Mouse (Mus musculus) lung, postnatal 10 days (tissue): ENCODE data around the gene Atp2a1.
A peak's percentile ranks its signal among the peaks of the same experiment; 100 is the strongest.
"Not testable (repeated sequence)": the region's sequence is repeated elsewhere in the genome, so short reads cannot be mapped to it uniquely, and the experiment has no call there.

Source experiments
- DNase-seq: peaks from one replicate; pipeline ENCODE4 v3.0.0; 2021

Gene Atp2a1

DNA sequence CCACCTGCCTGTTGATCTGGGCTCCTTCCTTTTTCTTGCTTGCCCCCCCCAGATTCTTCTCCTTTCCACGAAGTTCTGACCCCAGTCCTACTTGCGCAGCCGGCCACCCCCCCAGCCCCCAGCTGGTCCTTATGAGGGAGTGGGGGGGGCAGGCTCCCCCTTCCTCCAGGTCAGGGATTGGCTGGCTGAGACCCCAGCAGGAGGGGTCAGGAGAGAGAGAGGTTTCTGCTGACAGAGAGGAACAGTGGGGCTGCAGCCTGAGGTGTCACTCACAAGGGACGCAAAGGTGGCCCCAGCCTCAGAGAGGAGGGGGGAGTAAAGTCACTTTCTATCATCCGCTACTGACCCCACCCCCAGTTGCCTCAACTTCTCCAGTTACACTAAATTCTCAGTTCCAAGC lies at the start of gene Atp2a1:
Gene Atp2a1 (minus strand): TSS at position 105 of the 400 bp plus-strand sequence.
- no peak for DNase-seq

- no peak for DNase-seq
Measured at GRCm38 (mm10) chr7:126511287-126511686, 48.4 kb upstream of the Atp2a1 start.

GRCm38 (mm10) chr7:126507126-126507778 lies 44.3 kb upstream of the Atp2a1 start:
- DNase-seq: no peak

- no peak for DNase-seq
Measured at GRCm38 (mm10) chr7:126504913-126505312, 42.0 kb upstream of the Atp2a1 start.

- peak; percentile 99 for DNase-seq
Measured at GRCm38 (mm10) chr7:126503273-126503878, 40.5 kb upstream of the Atp2a1 start, which contains the start of gene Atxn2l. TSS of gene Atxn2l (minus strand) at chr7:126503437.

DNA sequence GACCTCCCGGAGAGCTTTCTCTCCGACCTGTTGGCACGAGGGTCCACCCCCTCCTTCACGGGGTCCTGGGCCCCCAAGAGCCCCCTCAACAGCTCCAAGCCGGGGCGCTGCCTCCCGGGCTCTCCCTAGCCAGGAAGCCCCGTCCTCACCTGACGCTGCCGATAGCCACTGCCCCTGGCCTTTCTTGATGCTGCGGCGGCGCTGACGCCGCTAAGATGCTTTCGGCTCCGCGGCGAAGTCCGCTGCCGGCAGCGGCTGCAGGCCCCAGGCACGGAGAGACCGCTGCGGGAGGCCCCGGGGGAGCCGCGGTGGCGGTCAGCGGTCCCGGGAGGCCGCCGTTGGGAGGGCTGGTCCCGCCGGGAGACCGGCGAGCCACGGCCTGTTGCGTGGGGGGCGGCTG lies 39.8 kb upstream of the Atp2a1 start:
- no peak for DNase-seq

- DNase-seq: peak; percentile 97
Measured at GRCm38 (mm10) chr7:126502023-126502741, 39.3 kb upstream of the Atp2a1 start.

DNA sequence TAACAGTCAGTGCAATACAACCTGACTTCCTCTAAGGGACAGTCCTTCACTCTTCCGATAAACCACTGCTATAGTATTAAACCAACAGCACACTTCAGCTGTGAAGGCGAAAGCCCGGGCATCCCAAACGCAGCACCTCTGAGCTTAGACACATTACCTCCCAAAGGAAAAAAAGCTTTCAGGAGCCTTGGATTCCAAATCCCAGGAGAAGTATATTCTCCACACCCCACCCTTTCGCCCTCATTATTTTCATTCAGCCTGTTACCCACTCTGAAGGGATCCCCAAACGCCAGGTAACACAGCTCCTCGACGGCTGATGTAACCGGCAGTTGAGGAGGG lies 38.7 kb upstream of the Atp2a1 start:
- no peak for DNase-seq

DNA sequence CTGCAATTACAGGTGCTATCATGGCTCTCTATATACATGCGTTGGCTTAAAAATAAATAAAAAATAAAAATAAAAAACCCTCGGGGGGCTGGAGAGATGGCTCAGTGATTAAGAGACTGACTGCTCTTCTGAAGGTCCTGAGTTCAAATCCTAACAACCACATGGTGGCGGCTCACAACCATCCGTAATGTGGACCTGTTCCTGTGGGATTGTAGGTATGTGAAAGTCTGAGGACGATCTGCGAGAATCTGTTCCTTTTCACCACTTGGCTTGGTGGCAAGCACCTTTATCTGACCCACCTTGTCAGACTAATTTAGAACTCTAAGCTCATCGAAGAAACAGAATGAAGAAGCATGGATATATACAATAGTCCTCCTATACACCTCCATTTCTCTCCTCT lies 36.5 kb upstream of the Atp2a1 start:
- no peak for DNase-seq

GRCm38 (mm10) chr7:126497966-126498365 lies 35.1 kb upstream of the Atp2a1 start:
- no peak for DNase-seq

GRCm38 (mm10) chr7:126496475-126496874 lies 33.6 kb upstream of the Atp2a1 start:
- no peak for DNase-seq

DNA sequence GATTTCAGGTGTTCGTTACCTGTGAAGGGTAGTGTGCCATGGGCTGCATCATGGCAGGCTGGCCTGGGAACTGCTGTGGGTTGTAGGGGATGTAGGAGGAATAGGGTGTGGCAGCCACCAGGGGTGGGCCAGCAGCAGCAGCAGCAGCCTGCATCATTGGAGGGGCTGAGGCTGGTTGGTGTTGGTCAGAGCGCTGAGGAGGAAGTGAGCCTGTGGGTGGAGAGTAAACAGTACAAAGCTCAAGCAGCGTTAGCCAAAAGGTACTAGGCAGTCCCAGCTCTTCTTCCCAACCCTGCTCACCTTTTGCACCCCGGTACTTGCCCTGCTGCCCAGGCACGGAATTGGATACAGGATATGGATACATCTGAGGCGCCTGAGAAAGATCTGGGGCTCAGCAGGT lies 31.2 kb upstream of the Atp2a1 start:
- DNase-seq: no peak

DNA sequence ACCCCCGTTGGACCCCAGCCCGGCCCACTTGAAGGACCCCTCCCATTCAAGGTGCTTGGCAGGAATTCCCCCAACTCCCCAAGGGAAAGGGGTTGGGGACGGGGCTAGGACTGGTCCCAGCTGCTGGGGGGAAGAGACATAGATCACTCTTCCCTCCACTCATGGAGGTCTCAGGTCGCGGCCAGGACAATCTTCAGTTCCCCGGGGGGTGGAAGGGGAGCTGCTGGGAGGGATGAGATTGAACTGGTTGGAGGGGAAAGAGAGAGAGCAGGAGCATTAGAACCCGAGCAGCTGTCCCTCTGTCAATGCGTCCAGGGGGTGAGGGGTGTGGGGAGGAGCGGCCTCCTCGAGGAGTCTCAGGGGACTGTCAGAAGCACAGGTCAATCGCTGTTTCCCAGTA lies 29.1 kb upstream of the Atp2a1 start:
- DNase-seq: no peak

DNA sequence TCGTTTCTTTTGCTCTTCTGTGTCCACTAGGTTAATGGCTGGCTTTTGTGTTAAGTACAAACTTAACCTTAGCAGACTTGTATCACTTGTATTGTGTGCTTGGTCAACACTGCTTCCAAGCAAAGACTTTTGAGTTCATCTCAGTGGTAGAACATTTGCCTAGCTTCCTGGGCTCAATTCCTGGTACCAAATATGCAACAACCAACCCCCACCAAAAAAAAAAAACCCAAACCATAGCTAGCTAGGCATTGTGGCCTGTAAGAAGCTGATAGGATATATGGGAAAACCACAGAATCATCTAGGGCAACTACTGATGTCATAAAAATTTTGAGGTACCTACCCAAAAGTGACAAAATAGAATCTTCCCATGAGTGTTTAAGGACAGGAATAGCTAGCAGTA lies 28.1 kb upstream of the Atp2a1 start:
- no peak for DNase-seq

DNA sequence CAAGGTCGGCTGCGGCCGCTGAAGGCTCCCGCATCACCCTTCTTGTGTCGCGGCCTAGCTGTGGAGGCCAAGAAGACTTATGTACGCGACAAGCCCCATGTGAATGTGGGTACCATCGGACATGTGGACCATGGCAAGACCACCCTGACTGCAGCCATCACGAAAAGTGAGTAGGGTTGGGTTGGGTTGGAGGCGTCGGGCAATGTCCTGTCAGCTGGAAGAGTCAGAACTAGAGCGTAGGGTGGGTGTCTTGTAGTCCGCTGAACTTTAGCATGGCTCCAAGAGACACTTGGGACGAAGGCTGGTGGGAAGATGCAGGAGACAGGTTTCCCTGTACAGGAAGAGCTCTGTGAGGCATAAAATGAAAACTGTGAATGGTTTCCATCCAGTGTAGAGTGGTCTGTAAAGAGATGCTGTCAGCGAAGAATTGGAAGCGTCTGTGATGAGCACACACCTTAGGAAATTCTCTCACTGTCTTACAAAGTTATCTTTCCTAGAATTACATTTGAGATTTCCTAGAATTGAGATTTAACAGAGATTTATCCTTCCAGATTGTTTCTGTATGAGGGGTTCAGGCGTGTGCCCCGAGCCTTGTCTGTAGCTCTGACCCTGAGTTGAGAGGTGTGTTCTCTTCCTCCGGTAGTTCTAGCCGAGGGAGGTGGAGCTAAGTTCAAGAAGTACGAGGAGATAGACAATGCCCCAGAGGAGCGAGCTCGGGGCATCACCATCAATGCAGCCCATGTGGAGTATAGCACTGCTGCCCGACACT lies 24.9 kb upstream of the Atp2a1 start:
- not testable (repeated sequence) for DNase-seq

- DNase-seq: peak; percentile 98
Measured at GRCm38 (mm10) chr7:126487052-126487483, 24.2 kb upstream of the Atp2a1 start, which contains the start of gene Tufm. TSS of gene Tufm (plus strand) at chr7:126487361.

DNA sequence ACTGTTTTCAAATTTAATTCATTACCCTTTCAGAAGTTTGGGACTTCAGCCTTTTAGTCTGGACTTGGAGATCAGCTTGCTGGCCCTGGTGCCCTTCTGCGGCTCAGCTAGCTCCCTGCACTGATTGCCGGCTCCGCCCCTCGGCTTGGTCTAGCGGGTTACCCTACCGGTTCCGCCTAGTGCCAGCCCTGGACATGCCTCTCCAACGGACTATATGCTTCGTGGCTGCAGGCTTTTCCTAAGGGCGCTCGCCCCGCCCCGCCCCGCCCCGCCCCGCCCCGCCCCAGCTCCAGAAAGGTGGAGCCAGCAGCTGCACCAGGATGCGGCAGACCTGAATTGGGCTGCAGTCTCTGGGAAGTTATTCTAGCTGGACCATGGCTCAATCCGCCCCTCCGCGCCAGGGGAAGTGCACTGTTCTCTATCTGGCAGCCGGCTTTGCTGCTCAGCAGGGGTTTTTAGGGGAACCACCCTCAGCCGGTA lies 19.5 kb upstream of the Atp2a1 start:
- peak; percentile 95 for DNase-seq

- DNase-seq: no peak
Measured at GRCm38 (mm10) chr7:126481699-126482098, 18.8 kb upstream of the Atp2a1 start.

DNA sequence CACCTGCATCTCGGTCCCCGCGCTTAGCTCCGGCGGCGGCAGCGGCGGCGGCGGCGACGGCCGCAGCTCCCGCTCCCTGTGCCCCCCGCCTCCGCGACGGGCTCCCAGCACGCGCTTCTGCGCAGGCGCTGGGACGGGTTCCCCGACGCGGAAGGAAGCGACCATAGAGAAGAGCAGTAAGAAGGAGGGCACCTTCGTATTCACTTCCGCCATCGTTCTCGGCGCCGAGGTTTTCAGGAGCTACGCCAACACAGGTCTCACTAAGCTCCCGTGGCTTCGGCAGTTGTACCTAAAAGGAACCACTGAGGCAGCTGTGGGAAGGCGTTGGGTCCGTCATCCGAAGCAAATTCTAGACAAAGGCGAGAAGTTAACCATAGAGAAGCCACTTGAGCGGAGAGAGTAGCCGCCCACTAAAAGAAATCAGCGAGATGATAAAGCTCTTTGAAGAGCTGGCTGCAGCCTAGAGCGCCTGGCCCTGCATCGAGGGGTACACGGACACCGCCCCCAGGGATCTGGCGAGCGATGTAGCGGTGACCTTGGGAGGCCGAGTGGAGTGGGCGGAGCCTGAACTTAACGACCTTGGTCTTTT lies 12.2 kb upstream of the Atp2a1 start, which contains the start of gene Sh2b1:
Gene Sh2b1 (minus strand): TSS at position 432 of the 589 bp plus-strand sequence.
- DNase-seq: peak; percentile 94

DNA sequence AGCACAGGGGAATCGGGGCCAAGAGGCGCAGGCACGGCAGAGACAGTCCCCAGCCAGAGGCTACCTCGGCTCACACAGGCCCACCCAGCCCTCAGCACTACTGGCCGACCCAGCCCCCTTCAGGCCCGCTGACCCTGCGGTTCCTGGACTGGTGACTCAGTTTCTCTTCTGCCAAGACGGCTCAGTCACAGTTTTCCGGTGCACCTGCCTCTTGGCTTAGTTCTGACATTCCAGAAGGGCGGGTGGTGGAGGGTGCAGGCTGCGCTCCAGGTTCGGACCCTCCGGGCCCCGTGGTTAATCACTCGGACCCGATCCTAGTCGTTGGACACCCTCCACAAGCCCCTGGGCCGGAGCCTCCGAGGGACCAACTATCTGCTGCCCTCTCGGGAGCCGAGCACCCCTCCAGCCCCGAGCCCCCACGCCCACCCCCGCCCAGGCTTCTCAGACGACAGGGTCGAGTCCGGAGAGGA lies 11.6 kb upstream of the Atp2a1 start:
- no peak for DNase-seq

- no peak for DNase-seq
Measured at GRCm38 (mm10) chr7:126473470-126474086, 10.7 kb upstream of the Atp2a1 start.

DNA sequence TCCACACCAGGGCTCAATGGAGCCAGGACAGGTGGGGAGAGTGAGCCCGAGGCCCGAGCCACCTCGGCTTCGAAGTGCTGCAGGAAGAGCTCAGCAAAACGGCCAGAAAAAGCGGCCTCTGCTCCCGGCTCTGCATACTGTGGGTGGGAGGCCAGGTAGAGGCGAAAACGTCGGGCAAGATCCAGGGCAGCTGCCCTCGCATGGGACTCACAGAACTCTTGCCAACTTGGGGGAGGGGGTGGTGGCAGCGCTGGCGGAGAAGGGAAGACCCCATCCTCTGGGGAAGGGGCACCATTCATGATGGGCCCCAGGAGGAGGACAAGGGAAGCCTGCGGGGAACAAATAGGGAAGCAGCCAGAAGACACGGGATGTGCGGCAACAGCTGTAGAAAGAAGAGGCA lies 9.8 kb upstream of the Atp2a1 start:
- no peak for DNase-seq
